Mouse (Mus musculus): ENCODE measurements around the gene Igf2r.

Gene Igf2r

GRCm38 (mm10) chr17:12744071-12744470, 25.4 kb downstream of the Igf2r start:
- DNase-seq (ENCODE audit: low read depth, low spot score), result no peak
- Histone ChIP-seq H3K36me3 (ENCODE audit: control insufficient read depth, insufficient read depth, low read length, poor library complexity, severe bottlenecking) (no peaks in the 10 kb centered on the region), H3K27me3 (ENCODE audit: control insufficient read depth, insufficient read depth, low read length, poor library complexity, severe bottlenecking) (no peaks in the 10 kb centered on the region)

GRCm38 (mm10) chr17:12742151-12742908, 27.1 kb downstream of the Igf2r start:
- H3K27me3 ChIP-seq (ENCODE audit: control insufficient read depth, insufficient read depth, low read length, poor library complexity, severe bottlenecking), result no peaks in the 10 kb centered on the region
- DNase-seq (ENCODE audit: low read depth, low spot score), result peak; percentile 11
- no peaks in the 10 kb centered on the region for H3K36me3 ChIP-seq (ENCODE audit: control insufficient read depth, insufficient read depth, low read length, poor library complexity, severe bottlenecking)

- no peaks in the 10 kb centered on the region for H3K27me3 ChIP-seq (ENCODE audit: control insufficient read depth, insufficient read depth, low read length, poor library complexity, severe bottlenecking)
- DNase-seq (ENCODE audit: low read depth, low spot score), result peak; percentile 32
- H3K36me3 ChIP-seq (ENCODE audit: control insufficient read depth, insufficient read depth, low read length, poor library complexity, severe bottlenecking), result no peaks in the 10 kb centered on the region
These were observed 28.1 kb downstream of the Igf2r start for GRCm38 (mm10) chr17:12741218-12741968.

GRCm38 (mm10) chr17:12740317-12740716, 29.1 kb downstream of the Igf2r start:
- Histone ChIP-seq H3K27me3 (ENCODE audit: control insufficient read depth, insufficient read depth, low read length, poor library complexity, severe bottlenecking) (no peaks in the 10 kb centered on the region), H3K36me3 (ENCODE audit: control insufficient read depth, insufficient read depth, low read length, poor library complexity, severe bottlenecking) (no peaks in the 10 kb centered on the region)
- no peak for DNase-seq (ENCODE audit: low read depth, low spot score)

- H3K36me3 ChIP-seq (ENCODE audit: control insufficient read depth, insufficient read depth, low read length, poor library complexity, severe bottlenecking), result no peaks in the 10 kb centered on the region
- H3K27me3 ChIP-seq (ENCODE audit: control insufficient read depth, insufficient read depth, low read length, poor library complexity, severe bottlenecking), result no peaks in the 10 kb centered on the region
- DNase-seq (ENCODE audit: low read depth, low spot score), result no peak
These were observed 29.9 kb downstream of the Igf2r start for GRCm38 (mm10) chr17:12739516-12739915.

- no peaks in the 10 kb centered on the region for H3K27me3 ChIP-seq (ENCODE audit: control insufficient read depth, insufficient read depth, low read length, poor library complexity, severe bottlenecking)
- H3K36me3 ChIP-seq (ENCODE audit: control insufficient read depth, insufficient read depth, low read length, poor library complexity, severe bottlenecking), result no peaks in the 10 kb centered on the region
- no peak for DNase-seq (ENCODE audit: low read depth, low spot score)
These were observed 31.5 kb downstream of the Igf2r start for GRCm38 (mm10) chr17:12737934-12738333.

GRCm38 (mm10) chr17:12734205-12734857, 35.1 kb downstream of the Igf2r start:
- DNase-seq (ENCODE audit: low read depth, low spot score), result no peak
- H3K36me3 ChIP-seq (ENCODE audit: control insufficient read depth, insufficient read depth, low read length, poor library complexity, severe bottlenecking), result no peaks in the 10 kb centered on the region
- H3K27me3 ChIP-seq (ENCODE audit: control insufficient read depth, insufficient read depth, low read length, poor library complexity, severe bottlenecking), result no peaks in the 10 kb centered on the region

- Histone ChIP-seq H3K27me3 (ENCODE audit: control insufficient read depth, insufficient read depth, low read length, poor library complexity, severe bottlenecking) (no peaks in the 10 kb centered on the region), H3K36me3 (ENCODE audit: control insufficient read depth, insufficient read depth, low read length, poor library complexity, severe bottlenecking) (no peaks in the 10 kb centered on the region)
- DNase-seq (ENCODE audit: low read depth, low spot score), result no peak
These were observed 36.3 kb downstream of the Igf2r start for GRCm38 (mm10) chr17:12733128-12733527.

- no peak for DNase-seq (ENCODE audit: low read depth, low spot score)
- H3K27me3 ChIP-seq (ENCODE audit: control insufficient read depth, insufficient read depth, low read length, poor library complexity, severe bottlenecking), result no peaks in the 10 kb centered on the region
- H3K36me3 ChIP-seq (ENCODE audit: control insufficient read depth, insufficient read depth, low read length, poor library complexity, severe bottlenecking), result no peaks in the 10 kb centered on the region
These were observed 40.9 kb downstream of the Igf2r start for GRCm38 (mm10) chr17:12728536-12728935.

- Histone ChIP-seq H3K27me3 (ENCODE audit: control insufficient read depth, insufficient read depth, low read length, poor library complexity, severe bottlenecking) (no peaks in the 10 kb centered on the region), H3K36me3 (ENCODE audit: control insufficient read depth, insufficient read depth, low read length, poor library complexity, severe bottlenecking) (no peaks in the 10 kb centered on the region)
- no peak for DNase-seq (ENCODE audit: low read depth, low spot score)
These were observed 41.7 kb downstream of the Igf2r start for GRCm38 (mm10) chr17:12727748-12728147.

GRCm38 (mm10) chr17:12725871-12726270, 43.6 kb downstream of the Igf2r start:
- DNase-seq (ENCODE audit: low read depth, low spot score), result no peak
- no peaks in the 10 kb centered on the region for H3K36me3 ChIP-seq (ENCODE audit: control insufficient read depth, insufficient read depth, low read length, poor library complexity, severe bottlenecking)
- no peaks in the 10 kb centered on the region for H3K27me3 ChIP-seq (ENCODE audit: control insufficient read depth, insufficient read depth, low read length, poor library complexity, severe bottlenecking)

- Histone ChIP-seq H3K27me3 (ENCODE audit: control insufficient read depth, insufficient read depth, low read length, poor library complexity, severe bottlenecking) (no peaks in the 10 kb centered on the region), H3K36me3 (ENCODE audit: control insufficient read depth, insufficient read depth, low read length, poor library complexity, severe bottlenecking) (no peaks in the 10 kb centered on the region)
- no peak for DNase-seq (ENCODE audit: low read depth, low spot score)
These were observed 44.4 kb downstream of the Igf2r start for GRCm38 (mm10) chr17:12724767-12725744.

- no peak for DNase-seq (ENCODE audit: low read depth, low spot score)
- Histone ChIP-seq H3K27me3 (ENCODE audit: control insufficient read depth, insufficient read depth, low read length, poor library complexity, severe bottlenecking) (no peaks in the 10 kb centered on the region), H3K36me3 (ENCODE audit: control insufficient read depth, insufficient read depth, low read length, poor library complexity, severe bottlenecking) (no peaks in the 10 kb centered on the region)
These were observed 45.3 kb downstream of the Igf2r start for GRCm38 (mm10) chr17:12723986-12724766.

All from splenic B cell, adult 2 months (primary cell).